Mouse (Mus musculus): ENCODE data around the gene Slc10a7. TPM values are rescaled to one million over a fixed set of nuclear protein-coding genes. Genes with fewer than 3 reads are reported as not detected.

The Slc10a7 gene
- total RNA-seq, 4 experiments from 2014 or later: 6.2 to 9.9 (median 6.9) TPM

GRCm38 (mm10) chr8:78732995-78733512 lies 223.9 kb downstream of the Slc10a7 start:
- DNase-seq (ENCODE audit: low spot score in 2 of 2): no peak

GRCm38 (mm10) chr8:78734721-78735517 lies 225.8 kb downstream of the Slc10a7 start:
- DNase-seq (ENCODE audit: low spot score in 2 of 2): no peak

GRCm38 (mm10) chr8:78738304-78738703 lies 229.2 kb downstream of the Slc10a7 start:
- no peak for DNase-seq (ENCODE audit: low spot score in 2 of 2)

- no peak for DNase-seq (ENCODE audit: low spot score in 2 of 2)
Measured at GRCm38 (mm10) chr8:78740936-78741335, 231.8 kb downstream of the Slc10a7 start.

GRCm38 (mm10) chr8:78741496-78741895 lies 232.3 kb downstream of the Slc10a7 start:
- DNase-seq (ENCODE audit: low spot score in 2 of 2): no peak

GRCm38 (mm10) chr8:78741965-78742364 lies 232.8 kb downstream of the Slc10a7 start:
- DNase-seq (ENCODE audit: low spot score in 2 of 2): no peak

- DNase-seq (ENCODE audit: low spot score in 2 of 2): peak; percentile 45 to 53
Measured at GRCm38 (mm10) chr8:78742453-78742852, 233.3 kb downstream of the Slc10a7 start.

- DNase-seq (ENCODE audit: low spot score in 2 of 2): no peak
Measured at GRCm38 (mm10) chr8:78747052-78747451, 237.9 kb downstream of the Slc10a7 start.

- no peak for DNase-seq (ENCODE audit: low spot score in 2 of 2)
Measured at GRCm38 (mm10) chr8:78748701-78749100, 239.6 kb downstream of the Slc10a7 start.

GRCm38 (mm10) chr8:78749861-78750825 lies 241.0 kb downstream of the Slc10a7 start:
- no peak for DNase-seq (ENCODE audit: low spot score in 2 of 2)

GRCm38 (mm10) chr8:78751151-78751550 lies 242.0 kb downstream of the Slc10a7 start:
- no peak for DNase-seq (ENCODE audit: low spot score in 2 of 2)

GRCm38 (mm10) chr8:78754986-78755385 lies 245.8 kb downstream of the Slc10a7 start:
- no peak for DNase-seq (ENCODE audit: low spot score in 2 of 2)

- DNase-seq (ENCODE audit: low spot score in 2 of 2): no peak
Measured at GRCm38 (mm10) chr8:78759139-78759538, 250.0 kb downstream of the Slc10a7 start.

GRCm38 (mm10) chr8:78764976-78765375 lies 255.8 kb downstream of the Slc10a7 start:
- DNase-seq (ENCODE audit: low spot score in 2 of 2): no peak

GRCm38 (mm10) chr8:78765556-78765955 lies 256.4 kb downstream of the Slc10a7 start:
- DNase-seq (ENCODE audit: low spot score in 2 of 2): no peak

- no peak for DNase-seq (ENCODE audit: low spot score in 2 of 2)
Measured at GRCm38 (mm10) chr8:78770584-78770983, 261.4 kb downstream of the Slc10a7 start.

GRCm38 (mm10) chr8:78771256-78771655 lies 262.1 kb downstream of the Slc10a7 start:
- no peak for DNase-seq (ENCODE audit: low spot score in 2 of 2)

- no peak for DNase-seq (ENCODE audit: low spot score in 2 of 2)
Measured at GRCm38 (mm10) chr8:78776816-78777215, 267.7 kb downstream of the Slc10a7 start.

All from layer of hippocampus, adult 8-10 months (tissue).